Mouse (Mus musculus): Measurements from ENCODE around the gene Srrt.

- TF ChIP-seq POLR2A (IDR thresholded peaks at IDR 0.05; ENCODE audit: borderline replicate concordance, control insufficient read depth, low read depth, low read length) (no peak), CTCF (IDR thresholded peaks at IDR 0.05; ENCODE audit: control insufficient read depth, insufficient read depth, low read length) (no peak)
Measured at GRCm38 (mm10) chr5:137349384-137350204, 42.1 kb upstream of the Srrt start, which contains the start of gene Ephb4.

Measured in bone marrow, adult 2 months (tissue).